Mouse (Mus musculus): ENCODE measurements around the gene Trpv2. TPM values are rescaled to one million over a fixed set of nuclear protein-coding genes. Genes with fewer than 3 reads are reported as not detected.
"Not testable (repeated sequence)": the region's sequence is repeated elsewhere in the genome, so short reads cannot be mapped to it uniquely, and the experiment has no call there.

The Trpv2 gene
- total RNA-seq, 4 experiments from 2014 or later, result 3.6 to 7.2 (median 4.9) TPM

GRCm38 (mm10) chr11:62649803-62650202 is 75.5 kb downstream of the Trpv2 start:
- DNase-seq, result not testable (repeated sequence)

Other genes starting within 250 kb of the Trpv2 start
- 10 to 100 TPM; 10.2 to 10.9 (median 10.7) TPM for gene Pigl, start 116.0 kb upstream of the Trpv2 start, total RNA-seq (2022)
- 100 to 1,000 TPM; 177 to 269 (median 227) TPM for gene Ncor1, start 115.9 kb upstream of the Trpv2 start, total RNA-seq (2022)
- 10 to 100 TPM; 31.1 to 42.2 (median 39.0) TPM for gene Cenpv, start 35.2 kb upstream of the Trpv2 start, total RNA-seq (2022)
- gene Ubb, start 23.3 kb upstream of the Trpv2 start, total RNA-seq (2022), result 1,000 to 10,000 TPM; 1,433 to 1,769 (median 1,540) TPM
- gene Lrrc75a, start 74.0 kb downstream of the Trpv2 start, total RNA-seq (2022), result 10 to 100 TPM; 30.3 to 54.2 (median 37.9) TPM
- 10 to 100 TPM; 39.9 to 60.5 (median 52.3) TPM for gene Mmgt2, start 74.2 kb downstream of the Trpv2 start, total RNA-seq (2022)
- gene Zfp287, start 157.4 kb downstream of the Trpv2 start, total RNA-seq (2022), result 1 to 10 TPM; 4.5 to 9.8 (median 6.8) TPM
- not detected for gene Gm10428, start 178.6 kb downstream of the Trpv2 start, total RNA-seq (2022)
- 1 to 10 TPM; 2.9 to 4.8 (median 4.3) TPM for gene Zfp286, start 215.0 kb downstream of the Trpv2 start, total RNA-seq (2022)
- 1 to 10 TPM; 4.8 to 9.2 (median 6.5) TPM for gene Trim16, start 245.7 kb downstream of the Trpv2 start, total RNA-seq (2022)